Mouse (Mus musculus) forebrain, embryonic 16.5 days (tissue): ENCODE measurements around the gene Ccdc113. TPM values are rescaled to one million over a fixed set of nuclear protein-coding genes. Genes with fewer than 3 reads are reported as not detected.
"Not testable (repeated sequence)": the region's sequence is repeated elsewhere in the genome, so short reads cannot be mapped to it uniquely, and the experiment has no call there.

ENCODE experiments used
- ATAC-seq: fragments of 200-750 bp; cut with Nextera tagmentation; 2 replicates; pipeline ENCODE4 v1.8.0; 2017; ENCODE audit warnings: mild to moderate bottlenecking, moderate library complexity
- H3K27ac ChIP-seq: fragments of 300-500 bp; sonication (generic); 2 replicates; pipeline ENCODE4 v1.5.1; 2014; ENCODE audit warnings: low read length, control low read depth
- H3K27me3 ChIP-seq: fragments of 300-500 bp; sonication (generic); replicated peaks from 2 replicates; pipeline ENCODE4 v1.6.1; 2014; ENCODE audit warnings: low read length; ENCODE audit not compliant: control insufficient read depth, insufficient read depth
- H3K36me3 ChIP-seq: fragments of 300-500 bp; sonication (generic); 2 replicates; pipeline ENCODE4 v1.6.1; 2014; ENCODE audit not compliant: control insufficient read depth, insufficient read depth
- H3K4me1 ChIP-seq: fragments of 300-500 bp; sonication (generic); replicated peaks from 2 replicates; pipeline ENCODE4 v1.6.1; 2014; ENCODE audit warnings: low read length; ENCODE audit not compliant: control insufficient read depth, insufficient read depth
- H3K4me2 ChIP-seq: fragments of 300-500 bp; sonication (generic); 2 replicates; pipeline ENCODE4 v1.6.1; 2014; ENCODE audit warnings: mild to moderate bottlenecking, low read length, control low read depth
- H3K4me3 ChIP-seq: fragments of 300-500 bp; sonication (generic); replicated peaks from 2 replicates; pipeline ENCODE4 v1.5.1; 2014; ENCODE audit warnings: mild to moderate bottlenecking, low read length, control low read depth
- H3K9ac ChIP-seq: fragments of 300-500 bp; sonication (generic); replicated peaks from 2 replicates; pipeline ENCODE4 v1.6.1; 2014; ENCODE audit warnings: low read depth, low read length, control low read depth
- H3K9me3 ChIP-seq: fragments of 300-500 bp; sonication (generic); 2 replicates; pipeline ENCODE4 v1.6.1; 2016; ENCODE audit warnings: low read length; ENCODE audit not compliant: control insufficient read depth
- whole genome bisulfite sequencing: fragments of 180-500 bp; shearing (Covaris S2); extraction: QIAGEN DNeasy Blood & Tissue Kit; methylation state at CpG from one replicate; pipeline ENCODE4 v1.1.7; 2014; 5-methylcytosine and 5-hydroxymethylcytosine counted together
- polyA plus RNA-seq: library from polyadenylated mRNA; unstranded; fragments of >200 nt; fragmentation: Nextera tagmentation; extraction: Ambion mirVana; gene quantifications from 2 replicates; pipeline ENCODE4 v1.2.1, GENCODE M21; 2015

The Ccdc113 gene
- polyA plus RNA-seq, 1 experiment from 2014 or later: 1.5 TPM

- H3K27me3 ChIP-seq: no peaks in the 10 kb centered on the region
- H3K9me3 ChIP-seq: no peaks in the 10 kb centered on the region
- H3K9ac ChIP-seq: no peak overlapping the region
- 86% methylated on average over 4 of the region's 4 CpGs for WGBS
- H3K4me1 ChIP-seq: no peaks in the 10 kb centered on the region
- H3K36me3 ChIP-seq: no peaks in the 10 kb centered on the region
- H3K27ac ChIP-seq: no peak overlapping the region
- H3K4me2 ChIP-seq: no peak overlapping the region
- no peak for ATAC-seq
- H3K4me3 ChIP-seq: no peak overlapping the region
Measured at GRCm38 (mm10) chr8:95590539-95590938, 56.7 kb downstream of the Ccdc113 start.

- Histone ChIP-seq H3K36me3 (no peaks in the 10 kb centered on the region), H3K9ac (no peak overlapping the region), H3K4me2 (no peak overlapping the region), H3K27ac (no peak overlapping the region), H3K27me3 (no peaks in the 10 kb centered on the region), H3K4me3 (no peak overlapping the region), H3K4me1 (no peaks in the 10 kb centered on the region), H3K9me3 (no peaks in the 10 kb centered on the region)
- ATAC-seq: no peak
- WGBS: 87% methylated on average over 12 of the region's 12 CpGs
Measured at GRCm38 (mm10) chr8:95592131-95592780, 58.4 kb downstream of the Ccdc113 start.

- Histone ChIP-seq H3K27me3 (no peaks in the 10 kb centered on the region), H3K9ac (no peak overlapping the region), H3K4me1 (no peaks in the 10 kb centered on the region), H3K9me3 (no peaks in the 10 kb centered on the region), H3K36me3 (no peaks in the 10 kb centered on the region), H3K27ac (no peak overlapping the region), H3K4me2 (no peak overlapping the region), H3K4me3 (no peak overlapping the region)
- no peak for ATAC-seq
- 96% methylated on average over 7 of the region's 7 CpGs for WGBS
Measured at GRCm38 (mm10) chr8:95593439-95594393, 59.8 kb downstream of the Ccdc113 start.

GRCm38 (mm10) chr8:95595131-95595530, 61.2 kb downstream of the Ccdc113 start:
- Histone ChIP-seq H3K4me2 (no peak overlapping the region), H3K27me3 (no peaks in the 10 kb centered on the region), H3K4me1 (peaks cover 3% of the 10 kb centered on the region), H3K36me3 (no peaks in the 10 kb centered on the region), H3K4me3 (no peak overlapping the region), H3K9ac (no peak overlapping the region), H3K27ac (no peak overlapping the region), H3K9me3 (no peaks in the 10 kb centered on the region)
- no peak for ATAC-seq
- WGBS: 86% methylated on average over 14 of the region's 14 CpGs

GRCm38 (mm10) chr8:95596841-95597241, 63.0 kb downstream of the Ccdc113 start:
- Histone ChIP-seq H3K27me3 (no peaks in the 10 kb centered on the region), H3K27ac (no peak overlapping the region), H3K4me3 (no peak overlapping the region), H3K9ac (no peak overlapping the region), H3K9me3 (no peaks in the 10 kb centered on the region), H3K36me3 (no peaks in the 10 kb centered on the region), H3K4me2 (no peak overlapping the region), H3K4me1 (peaks cover 3% of the 10 kb centered on the region)
- no peak for ATAC-seq
- 82% methylated on average over 4 of the region's 4 CpGs for WGBS

- 7% methylated on average over 11 of the region's 11 CpGs for WGBS
- H3K4me2 ChIP-seq: peak overlapping the region; percentile 27; the same call in 1 of the 2 replicates
- H3K36me3 ChIP-seq: no peaks in the 10 kb centered on the region
- no peak overlapping the region; the same call in 1 of the 2 replicates for H3K4me3 ChIP-seq
- no peaks in the 10 kb centered on the region for H3K9me3 ChIP-seq
- H3K4me1 ChIP-seq: peaks cover 3% of the 10 kb centered on the region
- no peak overlapping the region for H3K9ac ChIP-seq
- ATAC-seq: 0 out of 2 replicates have a peak, but pooled peaks have one; percentile 50
- H3K27me3 ChIP-seq: no peaks in the 10 kb centered on the region
- H3K27ac ChIP-seq: no peak overlapping the region
Measured at GRCm38 (mm10) chr8:95599861-95600260, 66.0 kb downstream of the Ccdc113 start.

- no peak overlapping the region for H3K9ac ChIP-seq
- ATAC-seq: no peak
- H3K27me3 ChIP-seq: no peaks in the 10 kb centered on the region
- no peak overlapping the region for H3K4me3 ChIP-seq
- H3K4me1 ChIP-seq: peaks cover 3% of the 10 kb centered on the region
- H3K9me3 ChIP-seq: no peaks in the 10 kb centered on the region
- H3K27ac ChIP-seq: no peak overlapping the region
- H3K4me2 ChIP-seq: no peak overlapping the region
- H3K36me3 ChIP-seq: no peaks in the 10 kb centered on the region
- WGBS: 82% methylated on average over 15 of the region's 15 CpGs
Measured at GRCm38 (mm10) chr8:95601306-95601705, 67.4 kb downstream of the Ccdc113 start.

- H3K4me2 ChIP-seq: no peak overlapping the region
- no peak for ATAC-seq
- peaks cover 3% of the 10 kb centered on the region for H3K4me1 ChIP-seq
- no peaks in the 10 kb centered on the region for H3K9me3 ChIP-seq
- H3K9ac ChIP-seq: no peak overlapping the region
- no peak overlapping the region for H3K4me3 ChIP-seq
- H3K36me3 ChIP-seq: no peaks in the 10 kb centered on the region
- no peaks in the 10 kb centered on the region for H3K27me3 ChIP-seq
- no peak overlapping the region for H3K27ac ChIP-seq
- WGBS: 75% methylated on average over 2 of the region's 2 CpGs
Measured at GRCm38 (mm10) chr8:95602168-95602567, 68.3 kb downstream of the Ccdc113 start.

GRCm38 (mm10) chr8:95606509-95606908, 72.6 kb downstream of the Ccdc113 start:
- H3K9ac ChIP-seq, H3K27me3 ChIP-seq, H3K27ac ChIP-seq, H3K4me3 ChIP-seq, H3K36me3 ChIP-seq, ATAC-seq, H3K4me2 ChIP-seq, H3K9me3 ChIP-seq, H3K4me1 ChIP-seq: not testable (repeated sequence)
- 21% methylated on average over 4 of the region's 5 CpGs for WGBS
